Mouse (Mus musculus): ENCODE data around the gene Rftn1. TPM values are rescaled to one million over a fixed set of nuclear protein-coding genes. Genes with fewer than 3 reads are reported as not detected.
A peak's percentile ranks its signal among the peaks of the same experiment; 100 is the strongest.
"Not testable (repeated sequence)": the region's sequence is repeated elsewhere in the genome, so short reads cannot be mapped to it uniquely, and the experiment has no call there.

Rftn1 gene
- polyA plus RNA-seq, 1 experiment = 4.2 TPM

DNA sequence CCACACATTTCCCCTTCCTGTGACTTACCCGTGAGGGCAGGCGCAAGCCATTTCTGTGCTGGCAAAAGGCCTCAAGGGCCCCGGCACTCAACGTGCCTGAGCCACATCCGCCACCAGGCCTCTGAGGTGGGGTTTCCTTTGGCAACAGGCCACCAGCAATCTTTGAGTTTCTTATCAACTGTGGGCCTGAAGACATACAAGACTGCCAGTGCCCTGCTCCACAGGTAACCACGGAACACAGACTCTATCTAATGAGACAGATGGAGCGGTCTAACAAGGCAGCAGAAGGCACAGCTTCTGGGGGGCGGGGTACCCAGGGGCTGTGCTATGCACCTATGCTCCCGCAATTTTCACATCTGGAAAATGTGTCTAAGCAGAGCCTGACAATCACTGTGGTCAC, 54.4 kb downstream of the Rftn1 start:
- peaks cover 23% of the 10 kb centered on the region for H3K4me1 ChIP-seq (ENCODE audit: control insufficient read depth, insufficient read depth, insufficient read length, low read length)
- peak overlapping the region; percentile 10; the same call in 1 of the 2 replicates for H3K4me3 ChIP-seq (ENCODE audit: insufficient read depth, low read depth, low read length)
- H3K27ac ChIP-seq (replicated peaks; ENCODE audit: low read depth, low read length) = peak overlapping the region; percentile 97

- Histone ChIP-seq H3K27ac (replicated peaks; ENCODE audit: low read depth, low read length) (peak overlapping the region; percentile 97), H3K4me3 (ENCODE audit: insufficient read depth, low read depth, low read length) (no peak overlapping the region; the same call in 1 of the 2 replicates), H3K4me1 (ENCODE audit: control insufficient read depth, insufficient read depth, insufficient read length, low read length) (peaks cover 23% of the 10 kb centered on the region)
Measured at GRCm38 (mm10) chr17:50135466-50135865, 55.0 kb downstream of the Rftn1 start.

- Histone ChIP-seq H3K4me1 (ENCODE audit: control insufficient read depth, insufficient read depth, insufficient read length, low read length) (peaks cover 26% of the 10 kb centered on the region), H3K27ac (replicated peaks; ENCODE audit: low read depth, low read length) (no peak overlapping the region), H3K4me3 (ENCODE audit: insufficient read depth, low read depth, low read length) (no peak overlapping the region)
Measured at GRCm38 (mm10) chr17:50131698-50132097, 58.8 kb downstream of the Rftn1 start.

DNA sequence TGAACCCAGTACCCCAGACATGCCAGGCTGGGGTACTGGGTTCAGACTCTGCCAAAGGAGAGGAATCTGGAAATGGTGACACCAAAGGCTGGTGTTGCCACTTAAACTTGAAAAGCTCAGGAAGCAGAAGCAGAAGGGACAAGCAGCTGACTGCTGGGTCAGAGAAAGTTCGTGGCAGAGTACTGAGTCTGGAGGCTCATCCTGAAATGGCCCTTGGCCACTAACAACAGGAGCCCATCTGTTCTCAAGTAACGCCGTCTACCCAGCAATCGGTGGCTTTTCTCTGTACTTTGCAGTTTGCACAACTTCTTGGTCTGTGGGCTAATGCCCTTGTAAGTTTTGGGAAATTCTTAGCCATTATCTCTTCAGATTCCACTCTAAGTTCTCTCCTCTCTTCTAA, 60.1 kb downstream of the Rftn1 start:
- Histone ChIP-seq H3K4me3 (ENCODE audit: insufficient read depth, low read depth, low read length) (no peak overlapping the region), H3K27ac (replicated peaks; ENCODE audit: low read depth, low read length) (no peak overlapping the region), H3K4me1 (ENCODE audit: control insufficient read depth, insufficient read depth, insufficient read length, low read length) (peaks cover 38% of the 10 kb centered on the region)

DNA sequence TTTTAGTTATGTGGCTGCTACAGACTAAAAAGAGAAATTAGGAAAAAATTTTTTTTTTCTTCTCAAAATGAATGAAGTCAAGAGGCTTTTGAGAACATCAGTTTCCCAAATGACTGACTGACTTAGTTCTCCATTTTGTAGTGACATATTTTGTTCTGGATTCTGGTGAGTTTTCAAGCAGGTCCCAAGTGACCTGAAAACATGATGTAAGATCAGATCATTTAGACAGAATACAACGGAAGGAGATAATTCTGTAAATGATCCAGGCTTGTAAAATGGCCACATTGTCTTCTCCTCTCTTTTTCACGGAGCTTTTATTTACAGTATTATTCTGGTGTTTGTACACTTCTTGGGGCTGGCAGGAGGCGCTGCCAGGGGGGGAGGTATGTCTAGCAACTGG, 62.1 kb downstream of the Rftn1 start:
- Histone ChIP-seq H3K4me1 (ENCODE audit: control insufficient read depth, insufficient read depth, insufficient read length, low read length) (peaks cover 37% of the 10 kb centered on the region), H3K27ac (replicated peaks; ENCODE audit: low read depth, low read length) (0 out of 2 replicates have a peak overlapping the region, but pooled peaks have one; percentile 26), H3K4me3 (ENCODE audit: insufficient read depth, low read depth, low read length) (no peak overlapping the region)

- Histone ChIP-seq H3K27ac (replicated peaks; ENCODE audit: low read depth, low read length) (peak overlapping the region; percentile 53), H3K4me3 (ENCODE audit: insufficient read depth, low read depth, low read length) (no peak overlapping the region), H3K4me1 (ENCODE audit: control insufficient read depth, insufficient read depth, insufficient read length, low read length) (peaks cover 43% of the 10 kb centered on the region)
Measured at GRCm38 (mm10) chr17:50127045-50127813, 63.2 kb downstream of the Rftn1 start.

GRCm38 (mm10) chr17:50126545-50126944, 63.9 kb downstream of the Rftn1 start:
- peak overlapping the region; percentile 55; the same call in 1 of the 2 replicates for H3K27ac ChIP-seq (replicated peaks; ENCODE audit: low read depth, low read length)
- H3K4me1 ChIP-seq (ENCODE audit: control insufficient read depth, insufficient read depth, insufficient read length, low read length) = peaks cover 46% of the 10 kb centered on the region
- no peak overlapping the region for H3K4me3 ChIP-seq (ENCODE audit: insufficient read depth, low read depth, low read length)

- Histone ChIP-seq H3K4me1 (ENCODE audit: control insufficient read depth, insufficient read depth, insufficient read length, low read length) (peaks cover 47% of the 10 kb centered on the region), H3K27ac (replicated peaks; ENCODE audit: low read depth, low read length) (peak overlapping the region; percentile 55), H3K4me3 (ENCODE audit: insufficient read depth, low read depth, low read length) (no peak overlapping the region)
Measured at GRCm38 (mm10) chr17:50125900-50126299, 64.6 kb downstream of the Rftn1 start.

DNA sequence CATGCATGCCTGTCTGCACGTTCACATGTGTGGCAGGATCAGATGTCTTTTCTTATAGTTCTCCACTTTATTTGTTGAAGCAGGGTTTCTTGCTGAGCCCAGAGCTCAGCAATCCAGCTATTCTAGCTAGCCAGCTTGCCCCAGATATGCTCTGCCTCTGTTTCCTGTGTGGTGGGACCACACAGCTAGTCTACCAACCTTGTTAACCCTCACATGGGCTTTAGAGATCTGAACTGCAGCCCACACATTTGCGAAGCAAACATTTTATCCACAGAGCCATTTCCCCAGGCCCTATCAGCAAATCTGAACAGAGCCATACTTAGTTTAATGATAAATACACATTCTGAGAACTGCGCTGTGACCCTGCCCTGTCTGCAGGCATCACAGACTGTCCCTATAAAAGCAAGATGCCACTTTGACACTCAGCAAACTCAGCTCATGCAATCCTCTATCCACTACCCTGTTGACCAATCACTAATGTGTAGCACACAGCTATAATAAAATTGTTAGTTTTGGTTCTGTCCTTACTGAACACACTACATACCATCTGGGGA, 65.2 kb downstream of the Rftn1 start:
- Histone ChIP-seq H3K27ac (replicated peaks; ENCODE audit: low read depth, low read length) (peak overlapping the region; percentile 24), H3K4me3 (ENCODE audit: insufficient read depth, low read depth, low read length) (no peak overlapping the region), H3K4me1 (ENCODE audit: control insufficient read depth, insufficient read depth, insufficient read length, low read length) (peaks cover 48% of the 10 kb centered on the region)

DNA sequence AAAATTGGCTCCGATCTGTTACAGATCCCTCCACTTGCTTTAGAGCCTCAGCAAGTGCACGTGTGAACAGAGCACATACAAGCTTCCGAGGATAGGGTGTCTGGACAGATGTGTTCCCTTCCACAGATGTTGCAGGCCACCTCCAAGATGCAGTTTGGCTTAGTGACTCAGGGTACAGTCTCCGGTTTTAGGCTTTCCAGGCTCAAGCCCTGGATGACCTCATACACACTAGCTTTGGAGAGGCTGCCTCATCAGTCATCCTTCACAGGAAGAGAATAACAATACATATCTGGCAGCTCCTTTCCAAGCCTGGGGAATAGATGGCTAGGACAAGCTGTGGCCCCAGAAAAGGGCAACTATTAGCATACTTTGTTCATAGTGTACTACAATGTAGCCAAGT, 65.8 kb downstream of the Rftn1 start:
- Histone ChIP-seq H3K27ac (replicated peaks; ENCODE audit: low read depth, low read length) (no peak overlapping the region), H3K4me3 (ENCODE audit: insufficient read depth, low read depth, low read length) (no peak overlapping the region), H3K4me1 (ENCODE audit: control insufficient read depth, insufficient read depth, insufficient read length, low read length) (peaks cover 50% of the 10 kb centered on the region)

DNA sequence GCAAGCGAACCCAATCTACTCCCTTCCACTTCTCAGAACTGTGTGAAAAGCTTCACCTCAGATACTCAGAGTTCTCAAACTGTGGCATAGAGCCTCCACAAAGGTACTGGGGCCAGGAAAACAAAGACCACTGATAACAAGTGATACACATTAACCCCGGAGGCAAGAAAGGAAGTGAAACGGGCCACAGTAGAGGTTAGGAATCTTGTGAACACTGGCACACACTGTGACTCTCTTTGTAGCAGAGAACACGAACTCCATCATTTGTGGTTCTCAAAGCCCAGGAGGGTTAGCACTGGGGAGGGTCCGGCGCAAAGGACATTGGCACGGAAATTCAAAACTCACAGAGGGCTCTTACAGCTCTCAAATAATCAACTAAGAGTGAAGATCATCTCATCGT, 67.9 kb downstream of the Rftn1 start:
- H3K4me3 ChIP-seq (ENCODE audit: insufficient read depth, low read depth, low read length) = no peak overlapping the region
- no peak overlapping the region for H3K27ac ChIP-seq (replicated peaks; ENCODE audit: low read depth, low read length)
- H3K4me1 ChIP-seq (ENCODE audit: control insufficient read depth, insufficient read depth, insufficient read length, low read length) = peaks cover 45% of the 10 kb centered on the region

DNA sequence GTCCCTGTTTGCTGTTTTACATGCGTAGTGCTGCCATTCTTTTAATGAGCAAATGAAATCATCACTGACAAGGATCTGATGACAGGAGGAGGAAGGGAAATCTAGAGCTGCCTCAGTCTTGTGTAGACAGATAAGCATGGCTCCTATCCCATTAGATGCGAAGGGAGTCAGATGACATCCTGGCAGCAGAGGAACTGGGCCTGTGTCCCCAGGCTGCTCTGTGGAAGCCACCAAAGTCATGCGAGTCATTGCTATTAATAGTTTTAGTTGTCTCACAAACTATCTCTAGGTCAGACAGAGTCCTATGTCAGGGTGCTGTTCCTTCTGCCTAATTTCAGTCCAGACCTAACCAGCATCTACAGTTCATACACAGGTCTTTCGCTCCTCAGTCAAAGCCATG, 70.4 kb downstream of the Rftn1 start:
- Histone ChIP-seq H3K4me3 (ENCODE audit: insufficient read depth, low read depth, low read length) (no peak overlapping the region), H3K27ac (replicated peaks; ENCODE audit: low read depth, low read length) (no peak overlapping the region; the same call in 1 of the 2 replicates), H3K4me1 (ENCODE audit: control insufficient read depth, insufficient read depth, insufficient read length, low read length) (peaks cover 37% of the 10 kb centered on the region)

- H3K27ac ChIP-seq (replicated peaks; ENCODE audit: low read depth, low read length) = peak overlapping the region; percentile 64
- peaks cover 21% of the 10 kb centered on the region for H3K4me1 ChIP-seq (ENCODE audit: control insufficient read depth, insufficient read depth, insufficient read length, low read length)
- H3K4me3 ChIP-seq (ENCODE audit: insufficient read depth, low read depth, low read length) = no peak overlapping the region
Measured at GRCm38 (mm10) chr17:50117461-50117860, 73.0 kb downstream of the Rftn1 start.

DNA sequence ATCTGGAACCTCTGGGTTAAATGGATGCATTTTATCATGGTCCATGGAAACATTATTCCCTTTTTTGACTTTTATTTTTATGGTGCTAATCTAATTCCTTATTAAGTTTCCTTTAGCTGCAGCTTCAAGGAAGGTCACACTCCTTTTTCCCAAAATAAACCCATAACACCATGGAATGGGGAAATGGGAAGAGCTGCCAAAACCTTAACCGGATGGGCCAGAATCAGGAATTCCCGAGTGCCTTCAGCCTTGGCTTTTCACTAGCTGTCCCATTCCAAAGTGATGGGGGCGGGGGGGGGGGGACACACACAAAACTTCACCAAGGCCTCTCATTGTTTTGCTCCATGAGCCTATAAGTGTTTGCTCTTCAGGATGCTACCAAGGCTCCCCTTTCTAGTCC, 73.5 kb downstream of the Rftn1 start:
- Histone ChIP-seq H3K4me1 (ENCODE audit: control insufficient read depth, insufficient read depth, insufficient read length, low read length) (peaks cover 21% of the 10 kb centered on the region), H3K27ac (replicated peaks; ENCODE audit: low read depth, low read length) (peak overlapping the region; percentile 73), H3K4me3 (ENCODE audit: insufficient read depth, low read depth, low read length) (no peak overlapping the region)

DNA sequence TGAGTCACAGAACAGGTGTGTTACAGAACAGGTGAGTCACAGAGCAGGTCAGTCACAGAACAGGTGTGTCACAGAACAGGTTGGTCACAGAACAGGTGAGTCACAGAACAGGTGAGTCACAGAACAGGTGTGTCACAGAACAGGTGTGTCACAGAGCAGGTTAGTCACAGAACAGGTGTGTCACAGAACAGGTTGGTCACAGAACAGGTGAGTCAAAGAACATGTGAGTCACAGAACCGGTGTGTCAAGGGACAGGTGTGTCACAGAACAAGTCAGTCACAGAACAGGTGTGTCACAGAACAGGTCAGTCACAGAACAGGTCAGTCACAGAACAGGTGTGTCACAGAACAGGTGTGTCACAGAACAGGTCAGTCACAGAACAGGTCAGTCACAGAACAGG, 74.1 kb downstream of the Rftn1 start:
- H3K27ac ChIP-seq (replicated peaks; ENCODE audit: low read depth, low read length) = peak overlapping the region; percentile 73
- not testable (repeated sequence) for H3K4me3 ChIP-seq (ENCODE audit: insufficient read depth, low read depth, low read length)

DNA sequence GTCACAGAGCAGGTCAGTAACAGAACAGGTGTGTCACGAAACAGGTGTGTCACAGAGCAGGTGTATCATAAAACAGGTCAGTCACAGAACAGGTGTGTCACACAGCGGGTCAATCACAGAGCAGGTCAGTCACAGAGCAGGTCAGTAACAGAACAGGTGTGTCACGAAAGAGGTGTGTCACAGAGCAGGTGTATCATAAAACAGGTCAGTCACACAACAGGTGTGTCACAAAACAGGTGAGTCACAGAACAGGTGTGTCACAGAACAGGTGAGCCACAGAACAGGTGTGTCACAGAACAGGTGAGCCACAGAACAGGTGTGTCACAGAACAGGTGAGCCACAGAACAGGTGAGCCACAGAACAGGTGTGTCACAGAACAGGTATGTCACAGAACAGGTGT, 74.8 kb downstream of the Rftn1 start:
- H3K27ac ChIP-seq (replicated peaks; ENCODE audit: low read depth, low read length); H3K4me3 ChIP-seq (ENCODE audit: insufficient read depth, low read depth, low read length): not testable (repeated sequence)
- peaks cover 17% of the 10 kb centered on the region for H3K4me1 ChIP-seq (ENCODE audit: control insufficient read depth, insufficient read depth, insufficient read length, low read length)

More for the DNA sequence above, 74.1 kb downstream of the Rftn1 start:
- peaks cover 18% of the 10 kb centered on the region for H3K4me1 ChIP-seq (ENCODE audit: control insufficient read depth, insufficient read depth, insufficient read length, low read length)

Measured in brown adipose tissue, adult 24 weeks (tissue).